Mouse (Mus musculus): ENCODE data around the gene Usp10.

The Usp10 gene

GRCm38 (mm10) chr8:119967435-119967834 is 57.3 kb downstream of the Usp10 start:
- DNase-seq: no peak

GRCm38 (mm10) chr8:119970169-119970568 is 60.0 kb downstream of the Usp10 start:
- no peak for DNase-seq

GRCm38 (mm10) chr8:119972558-119972957 is 62.4 kb downstream of the Usp10 start:
- DNase-seq: no peak

GRCm38 (mm10) chr8:119978770-119979381 is 68.7 kb downstream of the Usp10 start:
- no peak for DNase-seq

GRCm38 (mm10) chr8:119981253-119981652 is 71.1 kb downstream of the Usp10 start:
- no peak for DNase-seq

- DNase-seq: peak in 1 of 2 experiments; percentile 60
Observed at GRCm38 (mm10) chr8:119984085-119984484, 73.9 kb downstream of the Usp10 start.

- no peak for DNase-seq
Observed at GRCm38 (mm10) chr8:119986174-119986573, 76.0 kb downstream of the Usp10 start.

GRCm38 (mm10) chr8:119988087-119988486 is 77.9 kb downstream of the Usp10 start:
- DNase-seq: no peak

GRCm38 (mm10) chr8:119992249-119992648 is 82.1 kb downstream of the Usp10 start, which contains the start of gene Crispld2:
Crispld2 (plus strand) TSS chr8:119992438.
- DNase-seq: peak; percentile 54 to 65

GRCm38 (mm10) chr8:119994114-119994513 is 84.0 kb downstream of the Usp10 start:
- no peak for DNase-seq

GRCm38 (mm10) chr8:119994556-119994955 is 84.4 kb downstream of the Usp10 start:
- no peak for DNase-seq

GRCm38 (mm10) chr8:119997266-119997665 is 87.1 kb downstream of the Usp10 start:
- DNase-seq: no peak

GRCm38 (mm10) chr8:120000461-120000860 is 90.3 kb downstream of the Usp10 start:
- DNase-seq: no peak

GRCm38 (mm10) chr8:120001712-120002111 is 91.6 kb downstream of the Usp10 start:
- DNase-seq: peak; percentile 81 to 87

- peak in 1 of 2 experiments; percentile 53 for DNase-seq
Observed at GRCm38 (mm10) chr8:120002348-120002747, 92.2 kb downstream of the Usp10 start.

- peak; percentile 73 to 83 for DNase-seq
Observed at GRCm38 (mm10) chr8:120004154-120004702, 94.1 kb downstream of the Usp10 start.

GRCm38 (mm10) chr8:120004705-120005381 is 94.7 kb downstream of the Usp10 start:
- no peak for DNase-seq

GRCm38 (mm10) chr8:120006645-120007160 is 96.5 kb downstream of the Usp10 start:
- DNase-seq: no peak
